Mouse (Mus musculus) mouse embryonic stem cell (cell line): Measurements from ENCODE around the gene Ythdc1.

Source experiments
- in situ Hi-C, 2 experiments: fragments of 300-500 bp; cut with MboI; formaldehyde crosslinking; loops; 1 replicate in 1 of 2; 3 replicates in 1 of 2; pipeline ENCODE4 v1.14.3; 2019 to 2020; ENCODE audit warnings: low sequenced_read_pairs in 2 of 2, low pct_unique_long_range_greater_than_20kb in 1 of 2, mixed read lengths in 1 of 2; ENCODE audit not compliant: unreplicated experiment in 1 of 2

Ythdc1 gene

DNA sequence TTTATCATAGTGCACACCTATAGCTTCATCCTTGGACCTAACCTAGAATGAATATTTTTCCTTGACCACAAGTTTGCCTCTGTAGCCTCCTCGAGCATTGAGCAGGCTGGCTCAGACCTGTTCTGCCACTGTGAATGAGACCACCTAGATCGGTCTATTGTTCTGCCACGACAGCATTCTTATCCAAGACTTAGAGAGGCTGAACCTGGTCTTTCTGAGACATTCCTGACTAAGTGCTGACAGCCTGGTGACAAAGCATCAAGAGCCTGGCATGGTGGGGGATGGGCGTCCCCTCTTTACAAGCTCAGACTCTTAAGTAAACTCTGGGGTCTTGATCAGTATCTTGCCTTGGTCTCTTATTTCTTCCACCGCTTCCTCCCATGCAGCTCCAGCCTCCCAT, 47.6 kb downstream of the Ythdc1 start:
- in situ Hi-C loops: loop anchor here (25.0 kb wide), 3 partner anchors 286 to 486 kb away; partner anchors contain the start of genes Ugt2a3 (in 1 of the 2) and Ugt2b5 (in 1 of the 2)

DNA sequence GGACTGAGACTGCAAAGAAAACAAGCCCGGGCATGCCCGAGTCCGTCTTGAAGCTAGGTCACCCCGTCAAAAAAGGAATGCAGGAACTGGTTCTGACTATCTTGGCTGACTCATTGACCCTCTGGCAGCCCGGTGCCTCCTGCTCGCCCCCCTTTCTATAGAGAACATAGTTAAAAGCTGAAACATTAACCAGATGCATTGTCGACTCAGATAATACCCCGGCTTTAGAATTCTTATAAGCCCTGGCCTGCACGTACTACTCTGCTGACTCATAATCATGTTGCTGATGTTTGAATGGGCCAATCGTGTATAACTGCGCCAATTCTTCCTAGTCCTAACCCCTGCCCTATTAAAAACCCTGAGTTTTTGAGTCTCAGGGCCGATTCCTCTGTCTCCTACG, 52.5 kb downstream of the Ythdc1 start:
- in situ Hi-C loops: loop anchor here (25.0 kb wide), 3 partner anchors 281 to 481 kb away; partner anchors contain the start of genes Ugt2a3 (in 1 of the 2) and Ugt2b5 (in 1 of the 2)

DNA sequence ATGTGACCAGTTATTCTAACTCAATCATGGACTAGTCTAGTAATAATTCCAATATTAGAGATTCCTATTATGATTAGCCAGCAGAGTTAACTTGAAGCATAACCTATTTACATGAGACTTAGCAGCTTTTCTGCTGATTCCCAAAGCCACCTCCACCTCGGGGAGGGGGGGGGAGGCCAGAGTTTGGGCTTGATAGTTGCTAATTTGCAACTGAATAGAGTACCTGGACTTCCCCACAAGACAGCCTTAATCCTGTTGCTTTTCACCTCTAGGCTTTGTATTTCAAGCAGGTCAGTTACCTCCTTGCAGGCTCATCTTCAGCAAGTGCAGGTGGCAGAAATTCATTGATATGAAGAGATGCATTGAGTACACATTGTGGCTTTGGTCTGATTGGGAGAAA, 53.7 kb downstream of the Ythdc1 start:
- in situ Hi-C loops: loop anchor here (25.0 kb wide), 3 partner anchors 280 to 480 kb away; partner anchors contain the start of genes Ugt2a3 (in 1 of the 2) and Ugt2b5 (in 1 of the 2)

DNA sequence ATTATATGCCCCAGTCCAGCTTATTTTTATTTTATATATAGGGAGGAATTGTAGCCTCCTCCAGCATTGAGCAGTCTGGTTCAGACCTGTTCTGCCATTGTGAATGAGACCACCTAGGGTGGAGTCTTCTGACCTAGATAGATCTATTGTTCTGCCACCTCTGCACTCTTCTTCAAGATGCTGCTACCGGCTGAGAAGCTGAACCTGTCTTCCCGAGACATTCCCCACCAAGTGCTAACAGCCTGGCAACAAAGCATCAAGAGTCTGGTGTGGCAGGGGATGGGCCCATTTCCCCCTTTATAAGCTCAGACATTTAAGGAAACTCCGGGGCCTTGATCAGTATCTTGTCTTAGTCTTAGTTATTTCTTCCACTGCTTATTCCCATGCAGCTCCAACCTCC, 54.3 kb downstream of the Ythdc1 start:
- in situ Hi-C loops: loop anchor here (25.0 kb wide), 3 partner anchors 279 to 479 kb away; partner anchors contain the start of genes Ugt2a3 (in 1 of the 2) and Ugt2b5 (in 1 of the 2)

DNA sequence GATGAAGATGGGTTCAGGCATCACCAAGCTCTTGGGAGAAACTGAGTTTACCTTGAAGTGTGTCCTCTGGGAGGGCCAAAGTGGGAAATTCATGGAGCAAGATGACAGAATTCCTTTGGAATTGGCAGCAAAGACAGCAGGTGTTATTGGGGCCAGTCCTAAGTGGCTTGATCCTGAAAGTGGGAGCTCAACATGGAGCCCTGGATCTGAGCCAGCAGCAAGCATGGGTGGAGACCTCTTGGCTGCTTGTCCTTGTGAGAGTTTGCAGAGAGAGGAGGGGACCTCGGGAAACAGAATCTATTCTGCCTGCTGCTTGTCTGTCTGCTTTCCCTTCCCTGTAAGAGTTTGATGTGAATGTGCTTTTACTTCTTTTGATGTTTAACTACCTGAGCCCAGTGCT, 67.9 kb downstream of the Ythdc1 start:
- in situ Hi-C loops: loop anchor here (25.0 kb wide), 3 partner anchors 265 to 465 kb away; partner anchors contain the start of genes Ugt2a3 (in 1 of the 2) and Ugt2b5 (in 1 of the 2)
